Mouse (Mus musculus) retina, postnatal 1 day (tissue): ENCODE data around the gene Tex28.
"Not testable (repeated sequence)": the region's sequence is repeated elsewhere in the genome, so short reads cannot be mapped to it uniquely, and the experiment has no call there.

Experiments
- DNase-seq: peaks from one replicate; pipeline ENCODE4 v3.0.0-alpha.2; 2012

Tex28 gene

GRCm38 (mm10) chrX:74167738-74168137 is at the start of gene Tex28:
TSS of gene Tex28 (minus strand) at chrX:74167838.
- DNase-seq = no peak

- no peak for DNase-seq
These were observed 35.9 kb upstream of the Tex28 start for GRCm38 (mm10) chrX:74203556-74203955.

GRCm38 (mm10) chrX:74176959-74177358 is 9.3 kb upstream of the Tex28 start, which contains the start of gene Tktl1:
TSS of gene Tktl1 (plus strand) at chrX:74177259.
- no peak for DNase-seq

GRCm38 (mm10) chrX:74135263-74135662 is 32.4 kb downstream of the Tex28 start, which contains the start of gene Mecp2:
TSS of gene Mecp2 (minus strand) at chrX:74135363.
- not testable (repeated sequence) for DNase-seq

GRCm38 (mm10) chrX:74127164-74127563 is 40.5 kb downstream of the Tex28 start, which contains the start of gene Opn1mw:
TSS of gene Opn1mw (plus strand) at chrX:74127464.
- DNase-seq = no peak

- peak; percentile 5 for DNase-seq
These were observed 42.7 kb downstream of the Tex28 start for GRCm38 (mm10) chrX:74124975-74125374.

GRCm38 (mm10) chrX:74115511-74115910 is 52.1 kb downstream of the Tex28 start:
- peak; percentile 59 for DNase-seq

- no peak for DNase-seq
These were observed 53.6 kb downstream of the Tex28 start for GRCm38 (mm10) chrX:74114036-74114435.

GRCm38 (mm10) chrX:74108747-74109146 is 58.9 kb downstream of the Tex28 start:
- no peak for DNase-seq

GRCm38 (mm10) chrX:74105916-74106315 is 61.7 kb downstream of the Tex28 start:
- no peak for DNase-seq

- DNase-seq = no peak
These were observed 64.0 kb downstream of the Tex28 start for GRCm38 (mm10) chrX:74103457-74104188.
